Mouse (Mus musculus) intestine, embryonic 14.5 days (tissue): ENCODE data around the gene Tmem221. TPM values are rescaled to one million over a fixed set of nuclear protein-coding genes. Genes with fewer than 3 reads are reported as not detected.
"Not testable (repeated sequence)": the region's sequence is repeated elsewhere in the genome, so short reads cannot be mapped to it uniquely, and the experiment has no call there.

Experiments used
- ATAC-seq: fragments of 200-750 bp; cut with Nextera tagmentation; replicated peaks from 2 replicates; pipeline ENCODE4 v1.8.0; 2017; ENCODE audit warnings: low read depth, moderate number of reproducible peaks, moderate TSS enrichment, moderate library complexity; ENCODE audit not compliant: low FRiP score, low TSS enrichment
- DNase-seq: peaks from one replicate; pipeline ENCODE4 v3.0.0-alpha.2; 2018; ENCODE audit warnings: low spot score
- H3K27ac ChIP-seq: fragments of 300-500 bp; sonication (generic); 2 replicates; pipeline ENCODE4 v1.5.1; 2014; ENCODE audit warnings: low read depth, mild to moderate bottlenecking, control low read depth
- H3K27me3 ChIP-seq: fragments of 300-500 bp; sonication (generic); replicated peaks from 2 replicates; pipeline ENCODE4 v1.6.1; 2014; ENCODE audit warnings: low read length, control low read depth; ENCODE audit not compliant: control insufficient read depth, insufficient read depth
- H3K36me3 ChIP-seq: fragments of 300-500 bp; sonication (generic); 2 replicates; pipeline ENCODE4 v1.6.1; 2014; ENCODE audit warnings: low read length, control low read depth; ENCODE audit not compliant: control insufficient read depth, insufficient read depth
- H3K4me1 ChIP-seq: fragments of 300-500 bp; sonication (generic); replicated peaks from 2 replicates; pipeline ENCODE4 v1.6.1; 2014; ENCODE audit warnings: low read length, control low read depth, mixed read lengths; ENCODE audit not compliant: control insufficient read depth, insufficient read depth
- H3K4me2 ChIP-seq: fragments of 300-500 bp; sonication (generic); 2 replicates; pipeline ENCODE4 v1.6.1; 2014; ENCODE audit warnings: low read length
- H3K4me3 ChIP-seq: fragments of 300-500 bp; sonication (generic); 2 replicates; pipeline ENCODE4 v1.5.1; 2014; ENCODE audit warnings: low read depth, low read length, control low read depth, mixed read lengths
- H3K9ac ChIP-seq: fragments of 300-500 bp; sonication (generic); 2 replicates; pipeline ENCODE4 v1.6.1; 2014; ENCODE audit warnings: mild to moderate bottlenecking, low read length
- H3K9me3 ChIP-seq: fragments of 300-500 bp; sonication (generic); 2 replicates; pipeline ENCODE4 v1.6.1; 2016; ENCODE audit warnings: low read length, control low read depth; ENCODE audit not compliant: control insufficient read depth
- WGBS: fragments of 180-500 bp; shearing (Covaris S2); extraction: QIAGEN DNeasy Blood & Tissue Kit; methylation state at CpG from one replicate; pipeline ENCODE4 v1.1.7; 2014; 5-methylcytosine and 5-hydroxymethylcytosine counted together
- polyA plus RNA-seq: library from polyadenylated mRNA; unstranded; fragments of >200 nt; fragmentation: Nextera tagmentation; extraction: Ambion mirVana; gene quantifications from 2 replicates; pipeline ENCODE4 v1.2.1, GENCODE M21; 2014

Tmem221 gene
- polyA plus RNA-seq, 1 experiment from 2014 or later: 1.6 TPM

DNA sequence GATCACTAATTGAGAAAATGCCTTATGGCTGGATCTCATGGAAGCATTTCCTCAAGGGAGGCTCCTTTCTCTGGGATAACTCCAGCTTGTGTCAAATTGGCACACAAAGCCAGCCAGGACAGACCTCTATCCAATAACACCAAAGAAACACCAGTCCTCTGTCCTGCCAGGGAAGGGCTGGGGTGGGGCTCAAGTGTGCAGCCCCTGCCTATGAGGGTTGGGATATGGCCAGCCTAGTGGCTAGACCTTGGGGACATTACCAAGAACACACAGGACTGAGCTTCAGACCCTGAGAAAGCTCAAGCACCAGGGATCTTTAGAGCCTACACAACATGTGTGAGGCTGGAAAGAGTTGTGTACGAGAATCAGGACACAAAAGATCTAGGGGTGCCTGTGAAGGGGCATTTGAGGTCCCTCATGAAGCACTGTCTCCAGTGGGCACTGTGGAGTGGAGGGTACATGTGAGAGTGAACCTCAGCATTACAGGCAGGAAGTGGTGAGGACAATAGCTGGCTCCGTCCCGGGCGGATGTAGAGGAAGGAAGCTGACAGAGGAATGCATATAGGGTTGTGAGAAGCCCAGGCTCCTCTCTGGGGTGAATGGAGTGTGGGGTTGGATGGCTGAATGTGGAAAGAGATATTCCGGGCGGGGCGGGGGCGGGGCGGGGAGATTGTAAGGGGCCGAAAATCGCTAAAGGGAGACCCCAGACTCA is 30.2 kb downstream of the Tmem221 start:
- 78% methylated on average over 11 of the region's 11 CpGs for WGBS
- no peak overlapping the region for H3K4me2 ChIP-seq
- peak overlapping the region; percentile 57 for H3K27ac ChIP-seq
- DNase-seq (no peak), ATAC-seq (no peak)
- no peak overlapping the region for H3K9ac ChIP-seq
- 0 out of 2 replicates have a peak, but pooled peaks cover 2% of the 10 kb centered on the region for H3K4me1 ChIP-seq
- H3K9me3 ChIP-seq: no peaks in the 10 kb centered on the region
- H3K27me3 ChIP-seq: peaks cover 30% of the 10 kb centered on the region
- H3K36me3 ChIP-seq: no peaks in the 10 kb centered on the region
- H3K4me3 ChIP-seq: no peak overlapping the region

DNA sequence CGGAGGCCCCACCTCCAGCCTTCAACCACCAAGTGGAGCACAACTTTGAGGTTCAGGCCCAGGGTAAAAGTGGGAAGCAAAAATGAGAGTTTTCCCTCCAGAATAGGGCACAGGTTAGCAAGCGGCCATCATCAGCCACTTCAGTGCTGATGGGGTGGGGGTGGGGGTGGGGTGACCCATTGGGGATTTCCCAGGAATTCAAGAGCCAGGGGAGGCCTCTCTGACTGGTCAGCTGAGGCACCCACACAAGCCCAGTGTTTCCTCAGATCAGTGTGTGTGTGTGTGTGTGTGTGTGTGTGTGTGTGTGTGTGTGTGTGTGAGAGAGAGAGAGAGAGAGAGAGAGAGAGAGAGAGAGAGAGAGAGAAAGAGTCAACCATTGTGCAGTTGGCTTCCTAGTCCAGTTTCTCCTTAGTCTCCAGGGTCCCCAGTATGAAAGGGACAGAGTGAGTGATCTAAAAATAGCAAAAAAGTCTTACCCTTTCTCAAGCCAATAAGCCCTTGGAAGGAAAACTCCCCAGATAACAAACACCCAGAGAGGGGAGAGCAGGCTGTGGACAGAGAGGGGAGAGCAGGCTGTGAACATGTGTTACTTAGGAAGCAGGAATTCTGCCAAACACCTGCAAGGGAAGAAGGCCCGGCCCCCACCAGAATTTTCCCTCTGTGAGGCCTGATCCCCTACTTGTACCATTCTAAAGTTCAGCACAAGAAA is 31.4 kb downstream of the Tmem221 start:
- Histone ChIP-seq H3K36me3 (no peaks in the 10 kb centered on the region), H3K27me3 (peaks cover 27% of the 10 kb centered on the region), H3K4me1 (0 out of 2 replicates have a peak, but pooled peaks cover 2% of the 10 kb centered on the region), H3K4me2 (no peak overlapping the region), H3K9me3 (no peaks in the 10 kb centered on the region), H3K9ac (no peak overlapping the region), H3K27ac (no peak overlapping the region), H3K4me3 (no peak overlapping the region)
- WGBS: 65% methylated on average over 3 of the region's 3 CpGs
- ATAC-seq: no peak
- DNase-seq: no peak

DNA sequence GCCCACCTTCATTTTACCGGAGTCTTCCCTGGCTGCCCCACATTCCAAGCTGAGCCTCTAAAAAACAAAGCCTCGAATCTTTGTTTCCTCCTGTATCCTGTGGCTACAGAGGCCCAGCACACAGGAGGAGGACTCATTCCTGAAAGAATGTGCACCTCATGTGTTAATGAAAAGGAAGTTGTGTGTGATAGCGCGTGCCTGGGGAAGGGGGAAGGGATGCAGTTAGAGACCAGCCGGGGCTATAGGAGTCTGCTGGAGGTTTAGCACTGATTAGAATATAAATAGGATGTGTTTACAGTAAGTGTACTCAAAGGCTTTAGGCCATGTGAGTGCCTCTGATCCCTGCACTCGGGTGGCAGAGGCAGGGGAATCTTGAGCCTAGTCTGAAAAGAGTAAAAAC is 32.4 kb downstream of the Tmem221 start:
- Histone ChIP-seq H3K4me3 (no peak overlapping the region), H3K9me3 (no peaks in the 10 kb centered on the region), H3K4me1 (0 out of 2 replicates have a peak, but pooled peaks cover 7% of the 10 kb centered on the region), H3K9ac (no peak overlapping the region), H3K4me2 (no peak overlapping the region), H3K27me3 (peaks cover 27% of the 10 kb centered on the region), H3K36me3 (no peaks in the 10 kb centered on the region), H3K27ac (peak overlapping the region; percentile 3; the same call in 1 of the 2 replicates)
- 15% methylated on average over 6 of the region's 6 CpGs for WGBS
- DNase-seq (no peak), ATAC-seq (no peak)

DNA sequence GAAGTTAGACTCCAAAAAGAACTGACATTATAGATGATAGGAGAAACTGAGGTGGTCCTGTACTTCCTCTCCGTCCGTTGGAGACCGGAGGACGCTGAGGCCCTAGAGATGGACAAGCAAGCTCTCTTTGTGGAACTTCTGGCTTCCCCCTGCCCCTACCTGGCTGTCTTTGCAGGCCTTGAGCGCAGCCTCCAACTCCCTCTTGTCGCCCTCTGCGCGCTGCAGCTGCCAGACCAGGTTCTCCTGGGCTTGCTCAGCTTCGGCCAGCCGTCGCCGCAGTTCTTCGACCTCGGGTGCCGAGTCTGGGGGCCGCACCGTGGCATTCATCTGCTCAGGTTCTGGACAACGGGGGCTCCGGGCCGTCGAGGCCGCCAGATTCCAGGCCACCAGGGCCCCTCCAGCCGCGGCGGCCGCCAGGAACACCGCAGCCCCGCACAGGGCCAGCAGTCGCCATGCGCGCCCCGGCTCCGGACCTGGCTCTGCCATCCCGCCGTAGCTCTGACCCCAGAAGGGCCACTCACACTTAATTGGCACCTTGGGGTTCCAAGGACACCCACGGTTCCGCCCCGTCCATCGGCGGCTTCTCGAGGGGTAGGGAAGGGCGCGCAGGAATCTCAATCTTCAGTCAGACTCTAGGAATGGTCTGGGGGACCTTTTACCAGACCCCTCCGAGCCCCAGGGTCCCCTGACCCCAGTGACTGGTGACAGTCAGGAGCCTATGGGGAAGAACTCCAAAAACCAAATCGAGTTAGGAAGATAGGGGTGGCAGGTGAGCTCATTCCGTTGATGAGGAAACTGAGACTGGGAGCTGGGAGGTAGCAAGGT is 33.2 kb downstream of the Tmem221 start, which contains the start of gene Ccdc194:
Gene Ccdc194 (minus strand): TSS at position 486 of the 825 bp plus-strand sequence.
- no peak for DNase-seq
- H3K36me3 ChIP-seq: no peaks in the 10 kb centered on the region
- peak within 1 kb of the TSS; percentile 33 for H3K4me2 ChIP-seq
- 12% methylated on average over 44 of the region's 46 CpGs for WGBS
- no peak within 1 kb of the TSS for H3K9ac ChIP-seq
- ATAC-seq: no peak
- no peaks in the 10 kb centered on the region for H3K9me3 ChIP-seq
- 0 out of 2 replicates have a peak, but pooled peaks cover 8% of the 10 kb centered on the region for H3K4me1 ChIP-seq
- peak within 1 kb of the TSS; percentile 15; the same call in 1 of the 2 replicates for H3K4me3 ChIP-seq
- peaks cover 29% of the 10 kb centered on the region for H3K27me3 ChIP-seq
- peak within 1 kb of the TSS; percentile 3; the same call in 1 of the 2 replicates for H3K27ac ChIP-seq

DNA sequence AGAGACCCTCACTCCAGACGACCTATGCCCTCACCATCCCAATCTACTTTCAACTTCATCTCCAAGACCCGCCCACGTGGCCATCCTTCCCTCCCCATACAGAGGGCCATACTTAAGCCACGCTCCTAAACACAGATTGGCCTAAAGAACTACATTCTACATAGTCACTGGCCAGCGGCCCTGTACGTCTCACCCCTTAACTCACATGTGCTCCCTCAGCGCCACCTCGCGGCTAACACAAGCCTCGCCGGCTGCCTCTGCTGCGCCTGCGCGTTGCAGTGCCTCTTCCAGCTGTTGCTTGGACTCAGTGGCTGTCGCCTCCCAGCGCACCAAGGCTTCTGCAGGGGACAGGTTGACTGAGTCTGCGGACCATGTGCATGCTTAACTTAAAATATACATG is 37.0 kb downstream of the Tmem221 start:
- Histone ChIP-seq H3K27me3 (peaks cover 25% of the 10 kb centered on the region), H3K4me3 (no peak overlapping the region), H3K27ac (no peak overlapping the region), H3K36me3 (no peaks in the 10 kb centered on the region), H3K4me2 (no peak overlapping the region; the same call in 1 of the 2 replicates), H3K4me1 (0 out of 2 replicates have a peak, but pooled peaks cover 8% of the 10 kb centered on the region), H3K9ac (no peak overlapping the region), H3K9me3 (no peaks in the 10 kb centered on the region)
- WGBS: 5% methylated on average over 17 of the region's 17 CpGs
- DNase-seq: peak; percentile 97
- peak; percentile 73 for ATAC-seq

DNA sequence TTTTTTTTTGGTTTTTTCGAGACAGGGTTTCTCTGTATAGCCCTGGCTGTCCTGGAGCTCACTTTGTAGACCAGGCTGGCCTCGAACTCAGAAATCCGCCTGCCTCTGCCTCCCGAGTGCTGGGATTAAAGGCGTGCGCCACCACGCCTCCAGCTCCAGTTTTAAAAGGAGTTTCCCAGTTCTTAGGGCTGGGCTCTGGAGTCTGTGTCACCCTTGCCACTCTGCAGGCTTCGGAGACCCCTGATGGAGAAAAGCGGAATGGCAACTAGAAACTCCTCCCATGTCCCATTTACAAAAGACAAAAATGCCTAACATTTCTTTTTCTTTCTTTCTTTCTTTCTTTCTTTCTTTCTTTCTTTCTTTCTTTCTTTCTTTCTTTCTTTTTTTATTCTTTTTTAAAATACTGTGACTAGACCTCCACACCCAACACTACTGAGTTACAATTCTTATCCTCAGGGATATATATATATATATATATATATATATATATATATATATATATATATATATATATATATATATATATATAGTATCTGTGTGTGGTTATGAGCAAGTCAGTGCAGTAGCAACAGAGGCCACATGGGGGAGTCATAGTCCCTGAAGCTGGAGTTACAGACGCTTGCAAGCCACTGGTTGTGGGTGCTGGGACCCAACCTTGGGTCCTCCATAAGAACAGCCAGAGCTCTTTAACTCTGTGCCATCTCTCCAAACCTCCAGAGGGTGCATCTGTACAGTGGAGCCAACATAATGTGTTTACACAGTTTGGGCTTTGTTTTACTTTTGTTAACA is 39.4 kb downstream of the Tmem221 start:
- 46% methylated on average over 8 of the region's 10 CpGs for WGBS
- peak; percentile 82 for DNase-seq

DNA sequence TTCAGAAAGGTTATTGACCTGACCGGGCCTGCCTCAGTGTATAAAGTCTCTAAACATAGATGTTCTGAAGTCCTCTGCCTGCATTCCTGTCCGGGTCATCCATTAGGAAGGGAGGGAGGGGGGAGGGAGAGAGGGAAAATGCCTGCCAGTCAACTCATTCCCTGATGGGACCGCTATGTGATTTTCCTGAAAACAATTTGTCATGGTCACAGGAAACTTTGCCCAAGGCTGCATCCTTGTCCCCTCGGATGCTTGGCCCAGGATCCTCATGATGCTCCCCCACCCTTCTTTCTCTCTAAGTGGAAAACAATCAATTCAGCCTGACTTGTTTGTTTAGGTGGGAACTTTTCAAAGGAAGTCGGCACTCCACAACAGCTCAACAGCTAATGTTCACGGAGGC is 41.9 kb downstream of the Tmem221 start:
- DNase-seq (no peak), ATAC-seq (no peak)
- H3K27me3 ChIP-seq: 0 out of 2 replicates have a peak, but pooled peaks cover 2% of the 10 kb centered on the region
- no peak overlapping the region for H3K27ac ChIP-seq
- H3K4me3 ChIP-seq: no peak overlapping the region
- H3K4me1 ChIP-seq: 0 out of 2 replicates have a peak, but pooled peaks cover 4% of the 10 kb centered on the region
- 6% methylated on average over 6 of the region's 6 CpGs for WGBS
- no peak overlapping the region for H3K4me2 ChIP-seq
- no peaks in the 10 kb centered on the region for H3K9me3 ChIP-seq
- H3K36me3 ChIP-seq: no peaks in the 10 kb centered on the region
- H3K9ac ChIP-seq: no peak overlapping the region

More for the DNA sequence above, 39.4 kb downstream of the Tmem221 start:
- not testable (repeated sequence) for H3K27ac ChIP-seq, H3K36me3 ChIP-seq, H3K4me1 ChIP-seq, H3K4me3 ChIP-seq, H3K27me3 ChIP-seq, H3K4me2 ChIP-seq, ATAC-seq, H3K9me3 ChIP-seq, H3K9ac ChIP-seq
